Mouse (Mus musculus) hindbrain, postnatal 0 days (tissue): ENCODE measurements at regions not wholly inside any gene's neighbourhood (a gene's known extent, or its start where the extent isn't known, plus 50 kb on each side); places are given as distances from the start of the nearest gene placed in this dataset.
A peak's percentile ranks its signal among the peaks of the same experiment; 100 is the strongest.

Experiments
- ATAC-seq: fragments of 200-750 bp; cut with Nextera tagmentation; 2 replicates; pipeline ENCODE4 v1.8.0; 2017; ENCODE audit warnings: mild to moderate bottlenecking, moderate TSS enrichment, moderate library complexity
- DNase-seq: peaks from one replicate; pipeline ENCODE4 v3.0.0-alpha.2; 2015; ENCODE audit warnings: low spot score
- H3K27ac ChIP-seq: fragments of 300-500 bp; sonication (generic); 2 replicates; pipeline ENCODE4 v1.5.1; 2014; ENCODE audit warnings: mild to moderate bottlenecking
- H3K27me3 ChIP-seq: fragments of 300-500 bp; sonication (generic); 2 replicates; pipeline ENCODE4 v1.6.1; 2014; ENCODE audit warnings: low read length, mixed read lengths; ENCODE audit not compliant: insufficient read depth
- H3K36me3 ChIP-seq: fragments of 300-500 bp; sonication (generic); 2 replicates; pipeline ENCODE4 v1.6.1; 2014; ENCODE audit warnings: low read length, mixed read lengths; ENCODE audit not compliant: insufficient read depth
- H3K4me1 ChIP-seq: fragments of 300-500 bp; sonication (generic); 2 replicates; pipeline ENCODE4 v1.6.1; 2014; ENCODE audit warnings: antibody characterized with exemption, low read length, mixed read lengths; ENCODE audit not compliant: insufficient read depth
- H3K4me2 ChIP-seq: fragments of 300-500 bp; sonication (generic); 2 replicates; pipeline ENCODE4 v1.6.1; 2014; ENCODE audit warnings: low read depth, mild to moderate bottlenecking, low read length, moderate library complexity, mixed read lengths
- H3K4me3 ChIP-seq: fragments of 300-500 bp; sonication (generic); 2 replicates; pipeline ENCODE4 v1.5.1; 2014; ENCODE audit warnings: low read length
- H3K9ac ChIP-seq: fragments of 300-500 bp; sonication (generic); replicated peaks from 2 replicates; pipeline ENCODE4 v1.6.1; 2014; ENCODE audit warnings: mild to moderate bottlenecking, low read length, moderate library complexity, mixed read lengths
- H3K9me3 ChIP-seq: fragments of 300-500 bp; sonication (generic); 2 replicates; pipeline ENCODE4 v1.6.1; 2016; ENCODE audit warnings: low read length, mixed read lengths
- CTCF ChIP-seq: IDR thresholded peaks from 2 replicates; pipeline ENCODE4 v1.5.1; 2016; ENCODE audit warnings: antibody characterized with exemption, control low read depth, low read depth
- WGBS: fragments of 180-500 bp; shearing (Covaris S2); extraction: QIAGEN DNeasy Blood & Tissue Kit; methylation state at CpG from one replicate; pipeline ENCODE4 v1.1.7; 2014; 5-methylcytosine and 5-hydroxymethylcytosine counted together

GRCm38 (mm10) chr16:25061631-25062030 is 225.0 kb upstream of the Tprg start:
- Histone ChIP-seq H3K9me3 (no peaks in the 10 kb centered on the region), H3K36me3 (no peaks in the 10 kb centered on the region), H3K4me3 (no peak overlapping the region), H3K27me3 (no peaks in the 10 kb centered on the region), H3K4me1 (peaks cover 10% of the 10 kb centered on the region; the same call in 1 of the 2 replicates), H3K4me2 (no peak overlapping the region), H3K9ac (no peak overlapping the region), H3K27ac (no peak overlapping the region)
- no peak for ATAC-seq
- TF ChIP-seq CTCF, result no peak
- 88% methylated on average over 4 of the region's 4 CpGs for WGBS
- no peak for DNase-seq

- Histone ChIP-seq H3K4me2 (no peak overlapping the region), H3K9ac (no peak overlapping the region), H3K9me3 (no peaks in the 10 kb centered on the region), H3K27me3 (no peaks in the 10 kb centered on the region), H3K36me3 (no peaks in the 10 kb centered on the region), H3K4me1 (0 out of 2 replicates have a peak, but pooled peaks cover 5% of the 10 kb centered on the region), H3K4me3 (no peak overlapping the region), H3K27ac (no peak overlapping the region)
- DNase-seq, result no peak
- ATAC-seq, result no peak
- no peak for TF ChIP-seq CTCF
Measured at GRCm38 (mm10) chr16:25063981-25064380, 222.6 kb upstream of the Tprg start.

GRCm38 (mm10) chr16:25064538-25064937 is 222.1 kb upstream of the Tprg start:
- Histone ChIP-seq H3K9ac (no peak overlapping the region), H3K4me2 (no peak overlapping the region), H3K4me3 (no peak overlapping the region), H3K27me3 (no peaks in the 10 kb centered on the region), H3K9me3 (no peaks in the 10 kb centered on the region), H3K4me1 (0 out of 2 replicates have a peak, but pooled peaks cover 5% of the 10 kb centered on the region), H3K36me3 (no peaks in the 10 kb centered on the region), H3K27ac (no peak overlapping the region)
- ATAC-seq, result peak; percentile 73
- WGBS, result 16% methylated on average over 4 of the region's 4 CpGs
- DNase-seq, result peak; percentile 94
- TF ChIP-seq CTCF, result peak; percentile 88

- DNase-seq (no peak), ATAC-seq (no peak)
- no peak overlapping the region for H3K4me3 ChIP-seq
- no peak for TF ChIP-seq CTCF
- 83% methylated on average over 7 of the region's 7 CpGs for WGBS
- no peaks in the 10 kb centered on the region for H3K36me3 ChIP-seq
- no peak overlapping the region for H3K4me2 ChIP-seq
- no peaks in the 10 kb centered on the region for H3K27me3 ChIP-seq
- H3K9me3 ChIP-seq, result no peaks in the 10 kb centered on the region
- no peak overlapping the region for H3K27ac ChIP-seq
- H3K9ac ChIP-seq, result no peak overlapping the region
- H3K4me1 ChIP-seq, result no peaks in the 10 kb centered on the region
Measured at GRCm38 (mm10) chr16:25066822-25067221, 219.8 kb upstream of the Tprg start.

GRCm38 (mm10) chr16:25067276-25068249 is 219.1 kb upstream of the Tprg start:
- ATAC-seq, result peak; percentile 45; the same call in 1 of the 2 replicates
- no peak overlapping the region for H3K4me3 ChIP-seq

GRCm38 (mm10) chr16:25080811-25081210 is 205.8 kb upstream of the Tprg start:
- H3K27me3 ChIP-seq, result no peaks in the 10 kb centered on the region
- no peak overlapping the region for H3K4me3 ChIP-seq
- no peak overlapping the region for H3K9ac ChIP-seq
- DNase-seq (no peak), ATAC-seq (no peak)
- no peak for TF ChIP-seq CTCF
- no peak overlapping the region for H3K4me2 ChIP-seq
- H3K36me3 ChIP-seq, result no peaks in the 10 kb centered on the region
- H3K4me1 ChIP-seq, result no peaks in the 10 kb centered on the region
- H3K27ac ChIP-seq, result no peak overlapping the region
- no peaks in the 10 kb centered on the region for H3K9me3 ChIP-seq
- 87% methylated on average over 6 of the region's 6 CpGs for whole genome bisulfite sequencing

More at GRCm38 (mm10) chr16:25067276-25068249, 219.1 kb upstream of the Tprg start:
- no peak overlapping the region for H3K27ac ChIP-seq
- no peaks in the 10 kb centered on the region for H3K36me3 ChIP-seq
- DNase-seq, result peak; percentile 63
- H3K9me3 ChIP-seq, result no peaks in the 10 kb centered on the region
- H3K9ac ChIP-seq, result no peak overlapping the region
- H3K4me1 ChIP-seq, result no peaks in the 10 kb centered on the region
- TF ChIP-seq CTCF, result peak; percentile 72
- whole genome bisulfite sequencing, result 58% methylated on average over 8 of the region's 8 CpGs
- no peaks in the 10 kb centered on the region for H3K27me3 ChIP-seq
- H3K4me2 ChIP-seq, result no peak overlapping the region

- no peaks in the 10 kb centered on the region for H3K4me1 ChIP-seq
- no peaks in the 10 kb centered on the region for H3K27me3 ChIP-seq
- no peak for TF ChIP-seq CTCF
- no peaks in the 10 kb centered on the region for H3K36me3 ChIP-seq
- H3K9ac ChIP-seq, result no peak overlapping the region
- DNase-seq (no peak), ATAC-seq (no peak)
- no peaks in the 10 kb centered on the region for H3K9me3 ChIP-seq
- no peak overlapping the region for H3K4me3 ChIP-seq
- H3K4me2 ChIP-seq, result no peak overlapping the region
- WGBS, result 82% methylated on average over 1 of the region's 1 CpGs
- no peak overlapping the region for H3K27ac ChIP-seq
Measured at GRCm38 (mm10) chr16:25083729-25084128, 202.9 kb upstream of the Tprg start.
